Mouse (Mus musculus) spleen, adult 2 months (tissue): ENCODE results near the gene Med25. TPM values are rescaled to one million over a fixed set of nuclear protein-coding genes. Genes with fewer than 3 reads are reported as not detected.

Experiments used
- DNase-seq, 2 experiments: peaks; one replicate each; pipeline versions ENCODE4 v3.0.0 to v3.0.0-alpha.2; 2012 to 2021; ENCODE audit warnings: low spot score in 2 of 2, low read depth in 1 of 2
- H3K27ac ChIP-seq: fragments of 200-500 bp; 2 replicates; pipeline ENCODE4 v1.5.1; 2012; ENCODE audit warnings: low read length, inconsistent platforms; ENCODE audit not compliant: insufficient read depth
- H3K27me3 ChIP-seq: fragments of 200-500 bp; 2 replicates; pipeline ENCODE4 v1.6.1; 2012; ENCODE audit warnings: mild to moderate bottlenecking, moderate library complexity, low read length, inconsistent platforms; ENCODE audit not compliant: control insufficient read depth, insufficient read depth
- H3K36me3 ChIP-seq: fragments of 200-500 bp; 2 replicates; pipeline ENCODE4 v1.6.1; 2012; ENCODE audit warnings: mild to moderate bottlenecking, low read length, inconsistent platforms; ENCODE audit not compliant: control insufficient read depth, insufficient read depth
- H3K4me1 ChIP-seq: fragments of 200-500 bp; 2 replicates; pipeline ENCODE4 v1.6.1; 2011; ENCODE audit warnings: inconsistent platforms; ENCODE audit not compliant: control insufficient read depth, insufficient read depth, insufficient read length
- H3K4me3 ChIP-seq: fragments of 200-500 bp; 2 replicates; pipeline ENCODE4 v1.5.1; 2011; ENCODE audit warnings: mild to moderate bottlenecking, inconsistent platforms; ENCODE audit not compliant: insufficient read depth, insufficient read length; ENCODE audit errors: extremely low read depth
- CTCF ChIP-seq: fragments of 200-500 bp; IDR thresholded peaks from 2 replicates; pipeline ENCODE4 v1.5.1; 2011; ENCODE audit warnings: mild to moderate bottlenecking, inconsistent platforms; ENCODE audit not compliant: insufficient read depth, insufficient read length, insufficient replicate concordance; ENCODE audit errors: extremely low read depth
- POLR2A ChIP-seq: fragments of 200-500 bp; IDR thresholded peaks from 2 replicates; pipeline ENCODE4 v1.6.1; 2011; ENCODE audit warnings: low read depth, low read length, inconsistent platforms
- WGBS: fragments of 180-500 bp; shearing (Covaris S2); methylation state at CpG from one replicate; pipeline ENCODE4 v1.1.7; 2018; 5-methylcytosine and 5-hydroxymethylcytosine counted together
- polyA plus RNA-seq: library from polyadenylated mRNA; depleted of rRNA; stranded (reverse); fragments of >200 nt; gene quantifications from 2 replicates; pipeline ENCODE4 v1.2.3, GENCODE M21; 2012

The Med25 gene
- polyA plus RNA-seq, 1 experiment, result 113 TPM

DNA sequence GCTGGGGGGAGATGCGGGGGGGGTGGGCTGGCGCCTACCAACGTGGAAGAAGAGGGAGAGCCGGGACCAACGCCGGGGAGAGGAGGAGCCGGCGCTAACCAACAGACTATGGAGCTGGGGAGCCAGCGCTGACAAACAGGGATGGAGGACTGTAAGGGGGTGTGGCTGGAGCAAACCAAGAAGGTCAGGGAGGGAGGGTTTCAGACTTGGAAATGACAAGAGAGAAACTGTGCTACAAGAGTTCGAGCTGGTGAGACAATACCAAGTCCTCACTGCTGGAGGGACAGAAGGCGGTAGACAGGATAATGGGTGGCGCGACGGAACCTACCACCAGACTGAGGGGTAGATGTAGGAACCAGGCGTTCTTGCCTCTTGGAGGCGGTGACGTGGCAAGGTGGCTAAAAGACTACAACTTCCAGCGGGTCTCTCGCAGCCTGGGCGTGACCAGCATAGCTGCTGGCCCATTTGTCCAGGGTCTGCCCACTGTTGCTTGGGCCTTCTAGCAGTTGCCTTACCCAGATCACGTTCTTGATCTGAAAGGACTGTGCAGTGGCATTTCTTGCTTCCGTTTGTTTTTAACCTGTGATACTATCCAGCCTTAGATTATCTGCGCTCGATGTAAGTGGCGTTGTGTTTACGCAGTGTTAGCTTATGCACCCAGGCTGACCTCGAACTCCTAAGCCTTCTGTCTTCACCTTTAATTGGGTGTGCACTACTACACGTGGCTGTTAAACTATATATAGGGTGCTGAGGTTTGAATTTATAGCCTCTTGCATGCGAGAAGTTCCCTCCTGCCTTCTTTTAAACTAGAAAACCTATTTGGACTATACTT is 22.6 kb downstream of the Med25 start, which contains the start of gene Ptov1:
Gene Ptov1, minus strand, starts transcription at position 92 of the 832 bp plus-strand sequence.
- DNase-seq, result peak; percentile 59 to 62
- Histone ChIP-seq H3K4me1 (peaks cover 13% of the 10 kb centered on the region; the same call in 1 of the 2 replicates), H3K4me3 (peak within 1 kb of the TSS; percentile 60), H3K27me3 (no peaks in the 10 kb centered on the region; the same call in 1 of the 2 replicates), H3K27ac (peak within 1 kb of the TSS; percentile 79), H3K36me3 (no peaks in the 10 kb centered on the region)
- WGBS, result 8% methylated on average over 29 of the region's 29 CpGs
- TF ChIP-seq POLR2A (no peak), CTCF (no peak)

DNA sequence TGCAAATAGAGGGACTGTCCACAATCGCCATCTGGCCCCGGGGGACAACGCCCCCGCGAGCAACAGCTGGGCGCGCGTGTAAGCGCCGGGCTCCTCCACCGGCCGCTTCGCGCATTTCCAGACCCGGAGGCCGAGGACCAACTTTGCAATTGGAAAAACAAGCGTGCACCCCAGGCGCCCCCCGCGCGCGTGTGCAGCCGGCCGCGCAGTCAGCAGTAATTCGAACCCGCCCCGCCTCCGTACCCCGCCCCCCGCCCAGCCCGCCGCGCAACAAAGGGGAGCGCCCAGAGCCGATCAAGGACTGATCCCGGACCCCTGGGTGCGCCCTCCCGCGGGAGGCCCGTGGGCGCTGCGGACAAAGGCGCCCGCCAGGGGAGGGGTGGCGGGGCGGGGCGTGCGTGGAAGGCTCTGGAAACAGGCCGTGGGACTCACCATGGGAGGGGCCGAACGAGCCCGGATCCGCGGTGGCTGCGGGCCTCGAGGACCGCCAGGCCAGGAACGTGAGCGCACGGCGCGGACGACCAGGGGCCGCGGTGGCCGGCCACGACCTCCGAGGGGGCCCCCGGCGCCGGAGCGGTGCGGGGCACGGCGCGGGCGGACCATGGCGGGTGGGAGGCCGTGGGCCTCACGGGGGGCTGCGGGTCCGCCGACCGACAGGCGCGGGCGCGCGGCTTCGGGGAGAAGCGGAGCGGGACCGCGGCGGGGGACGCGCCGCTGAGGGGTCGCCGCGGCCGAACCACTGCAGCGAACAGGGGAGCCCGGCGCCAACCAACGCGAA is 23.4 kb downstream of the Med25 start:
- under 1% methylated on average over 103 of the region's 108 CpGs for WGBS
- Histone ChIP-seq H3K27ac (peak overlapping the region; percentile 79), H3K4me1 (peaks cover 13% of the 10 kb centered on the region; the same call in 1 of the 2 replicates), H3K27me3 (no peaks in the 10 kb centered on the region; the same call in 1 of the 2 replicates), H3K36me3 (0 out of 2 replicates have a peak, but pooled peaks cover 5% of the 10 kb centered on the region), H3K4me3 (peak overlapping the region; percentile 60)
- DNase-seq, result no peak
- TF ChIP-seq CTCF (no peak), POLR2A (no peak)

GRCm38 (mm10) chr7:44868465-44868864 is 24.0 kb downstream of the Med25 start:
- Histone ChIP-seq H3K4me3 (peak overlapping the region; percentile 60; the same call in 1 of the 2 replicates), H3K4me1 (peaks cover 13% of the 10 kb centered on the region; the same call in 1 of the 2 replicates), H3K27ac (no peak overlapping the region), H3K27me3 (no peaks in the 10 kb centered on the region; the same call in 1 of the 2 replicates), H3K36me3 (peaks cover 10% of the 10 kb centered on the region)
- no peak for DNase-seq
- TF ChIP-seq CTCF (no peak), POLR2A (no peak)
- 19% methylated on average over 16 of the region's 16 CpGs for WGBS

GRCm38 (mm10) chr7:44867802-44868201 is 24.7 kb downstream of the Med25 start:
- no peak overlapping the region for H3K27ac ChIP-seq
- TF ChIP-seq CTCF, result no peak
- no peak for TF ChIP-seq POLR2A
- H3K4me3 ChIP-seq, result no peak overlapping the region
- 77% methylated on average over 9 of the region's 9 CpGs for WGBS
- H3K27me3 ChIP-seq, result no peaks in the 10 kb centered on the region; the same call in 1 of the 2 replicates
- H3K4me1 ChIP-seq, result peaks cover 13% of the 10 kb centered on the region; the same call in 1 of the 2 replicates
- peaks cover 14% of the 10 kb centered on the region for H3K36me3 ChIP-seq
- DNase-seq, result no peak

- Histone ChIP-seq H3K27me3 (no peaks in the 10 kb centered on the region; the same call in 1 of the 2 replicates), H3K27ac (no peak overlapping the region)
- TF ChIP-seq POLR2A (no peak), CTCF (no peak)
Measured at GRCm38 (mm10) chr7:44867010-44867702, 25.4 kb downstream of the Med25 start.

GRCm38 (mm10) chr7:44866276-44867009 is 26.1 kb downstream of the Med25 start:
- Histone ChIP-seq H3K36me3 (peaks cover 21% of the 10 kb centered on the region), H3K27ac (no peak overlapping the region), H3K4me1 (peaks cover 13% of the 10 kb centered on the region; the same call in 1 of the 2 replicates), H3K4me3 (no peak overlapping the region), H3K27me3 (no peaks in the 10 kb centered on the region; the same call in 1 of the 2 replicates)
- TF ChIP-seq POLR2A (no peak), CTCF (no peak)
- WGBS, result 54% methylated on average over 15 of the region's 15 CpGs
- no peak for DNase-seq

More at GRCm38 (mm10) chr7:44867010-44867702, 25.4 kb downstream of the Med25 start:
- H3K4me1 ChIP-seq, result peaks cover 13% of the 10 kb centered on the region; the same call in 1 of the 2 replicates
- no peak for DNase-seq
- H3K36me3 ChIP-seq, result peaks cover 17% of the 10 kb centered on the region
- WGBS, result 85% methylated on average over 18 of the region's 19 CpGs
- no peak overlapping the region for H3K4me3 ChIP-seq
